In the genomic region with DNA sequence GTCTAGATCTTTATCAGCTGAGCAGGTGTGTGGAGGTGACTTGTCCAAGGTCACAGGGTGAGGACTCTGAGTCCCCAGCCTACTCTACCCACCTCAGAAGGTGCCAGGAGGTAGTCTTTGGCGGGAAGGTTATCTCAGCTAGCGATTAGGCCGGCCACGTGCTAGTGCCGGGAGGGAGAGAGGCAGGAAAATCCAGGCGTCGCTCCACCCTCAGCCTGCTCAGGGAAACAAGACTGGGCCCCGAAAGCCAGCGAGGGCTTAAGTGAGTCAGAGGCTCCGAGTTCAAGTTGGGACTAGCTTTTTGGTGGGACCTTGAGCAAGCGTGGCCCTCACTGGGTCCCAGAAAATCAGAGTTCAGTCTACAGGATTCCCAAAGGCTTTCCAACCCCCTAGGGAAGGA, we compare ENCODE assay signal across 10 mouse cellular contexts. TPM values are rescaled to one million over a fixed set of nuclear protein-coding genes. Genes with fewer than 3 reads are reported as not detected.
DNase-seq lines count a peak whose midpoint lies in the region; ATAC-seq and TF ChIP-seq lines count a peak whose summit lies in the region.
"Had no signal": no experiment of that assay in that cellular context is flagged by ENCODE, and none has a peak within 500 bp of the region (broad histone marks: within the 10 kb centered on the region; RNA-seq: fewer than 3 reads in every experiment).

No protein-coding gene starts in this region.

- 80% methylated on average over 11 of the region's 11 CpGs for WGBS in forebrain, embryonic 10.5 days
- 74% methylated on average over 11 of the region's 11 CpGs for WGBS in forebrain, embryonic 14.5 days
- WGBS in hindbrain, postnatal 0 days = 58% methylated on average over 11 of the region's 11 CpGs
- 27% methylated on average over 11 of the region's 11 CpGs for WGBS in lung, postnatal 0 days

- DNase-seq in forebrain, embryonic 10.5 days (ENCODE audit: extremely low spot score, low spot score) = no peak
- DNase-seq in forebrain, embryonic 14.5 days (ENCODE audit: low spot score) = no peak
- no peak for DNase-seq in hindbrain, postnatal 0 days (ENCODE audit: low spot score)
- peak; percentile 43 for DNase-seq in lung, postnatal 0 days (ENCODE audit: low spot score)
- DNase-seq in thymus, postnatal 25 days = no peak
- DNase-seq in adipocyte (ENCODE audit: low spot score) = no peak

- TF ChIP-seq CTCF in hindbrain, postnatal 0 days (IDR thresholded peaks at IDR 0.05; ENCODE audit: low read depth) = no peak
- TF ChIP-seq CTCF in lung, postnatal 0 days (IDR thresholded peaks at IDR 0.05) = no peak

- no peak overlapping the region for H3K4me2 ChIP-seq in forebrain, embryonic 14.5 days (ENCODE audit: low read length)
- peak overlapping the region; percentile 66 for H3K4me2 ChIP-seq in hindbrain, postnatal 0 days (ENCODE audit: low read depth, low read length)
- peak overlapping the region; percentile 78 for H3K4me2 ChIP-seq in lung, postnatal 0 days (replicated peaks; ENCODE audit: low read depth, low read length)

- no peak overlapping the region for H3K9ac ChIP-seq in forebrain, embryonic 14.5 days (ENCODE audit: low read length)
- no peak overlapping the region for H3K9ac ChIP-seq in hindbrain, postnatal 0 days (replicated peaks; ENCODE audit: low read length)
- H3K9ac ChIP-seq in lung, postnatal 0 days (replicated peaks; ENCODE audit: low read depth) = peak overlapping the region; percentile 44

- H3K27me3 ChIP-seq in forebrain, embryonic 10.5 days (ENCODE audit: poor library complexity, severe bottlenecking) = peaks cover 82% of the 10 kb centered on the region
- peaks cover 33% of the 10 kb centered on the region for H3K27me3 ChIP-seq in forebrain, embryonic 14.5 days (replicated peaks; ENCODE audit: control insufficient read depth, insufficient read depth, low read length)
- peaks cover 7% of the 10 kb centered on the region; the same call in 1 of the 2 replicates for H3K27me3 ChIP-seq in hindbrain, postnatal 0 days (ENCODE audit: insufficient read depth, low read length)
- no peaks in the 10 kb centered on the region for H3K27me3 ChIP-seq in lung, postnatal 0 days (replicated peaks; ENCODE audit: insufficient read depth, low read length)

- no peaks in the 10 kb centered on the region for H3K9me3 ChIP-seq in forebrain, embryonic 10.5 days
- H3K9me3 ChIP-seq in forebrain, embryonic 14.5 days (replicated peaks; ENCODE audit: control insufficient read depth, low read length) = no peaks in the 10 kb centered on the region
- no peaks in the 10 kb centered on the region for H3K9me3 ChIP-seq in hindbrain, postnatal 0 days (ENCODE audit: low read length)
- no peaks in the 10 kb centered on the region for H3K9me3 ChIP-seq in lung, postnatal 0 days (ENCODE audit: low read length)

- no peak for TF ChIP-seq EP300 in lung, postnatal 0 days (IDR thresholded peaks at IDR 0.05)

- no peak for ATAC-seq in forebrain, embryonic 14.5 days
- ATAC-seq in hindbrain, postnatal 0 days = no peak
- ATAC-seq in lung, postnatal 0 days = no peak
- ATAC-seq in megakaryocyte-erythroid progenitor cell, adult 5-6 weeks (replicated peaks; ENCODE audit: low FRiP score, low TSS enrichment, poor library complexity, severe bottlenecking) = no peak

- no peaks in the 10 kb centered on the region for H3K36me3 ChIP-seq in forebrain, embryonic 10.5 days (replicated peaks)
- H3K36me3 ChIP-seq in forebrain, embryonic 14.5 days (ENCODE audit: control insufficient read depth, insufficient read depth, low read length) = no peaks in the 10 kb centered on the region
- H3K36me3 ChIP-seq in hindbrain, postnatal 0 days (ENCODE audit: insufficient read depth, low read length) = no peaks in the 10 kb centered on the region
- H3K36me3 ChIP-seq in lung, postnatal 0 days (ENCODE audit: insufficient read depth, low read length) = peaks cover 24% of the 10 kb centered on the region; the same call in 1 of the 2 replicates

- 0 out of 2 replicates have a peak overlapping the region, but pooled peaks have one; percentile 18 for H3K4me3 ChIP-seq in forebrain, embryonic 10.5 days
- no peak overlapping the region for H3K4me3 ChIP-seq in forebrain, embryonic 14.5 days (ENCODE audit: low read depth, low read length)
- H3K4me3 ChIP-seq in brown adipose tissue, adult 24 weeks (ENCODE audit: insufficient read depth, low read depth, low read length) = peak overlapping the region; percentile 95
- H3K4me3 ChIP-seq in hindbrain, postnatal 0 days (ENCODE audit: low read length) = no peak overlapping the region
- peak overlapping the region; percentile 76 for H3K4me3 ChIP-seq in lung, postnatal 0 days (ENCODE audit: low read depth, low read length)

- H3K4me1 ChIP-seq in forebrain, embryonic 10.5 days = peaks cover 76% of the 10 kb centered on the region
- H3K4me1 ChIP-seq in forebrain, embryonic 14.5 days (ENCODE audit: control insufficient read depth, insufficient read depth, low read length) = peaks cover 10% of the 10 kb centered on the region; the same call in 1 of the 2 replicates
- H3K4me1 ChIP-seq in brown adipose tissue, adult 24 weeks (ENCODE audit: control insufficient read depth, insufficient read depth, insufficient read length, low read length) = peaks cover 18% of the 10 kb centered on the region
- 0 out of 2 replicates have a peak, but pooled peaks cover 4% of the 10 kb centered on the region for H3K4me1 ChIP-seq in hindbrain, postnatal 0 days (ENCODE audit: insufficient read depth, low read length)
- H3K4me1 ChIP-seq in lung, postnatal 0 days (ENCODE audit: insufficient read depth, low read depth, low read length) = peaks cover 38% of the 10 kb centered on the region

- 0 out of 2 replicates have a peak overlapping the region, but pooled peaks have one; percentile 16 for H3K27ac ChIP-seq in forebrain, embryonic 10.5 days
- H3K27ac ChIP-seq in forebrain, embryonic 14.5 days (ENCODE audit: low read depth, low read length) = no peak overlapping the region
- H3K27ac ChIP-seq in brown adipose tissue, adult 24 weeks (replicated peaks; ENCODE audit: low read depth, low read length) = peak overlapping the region; percentile 59
- H3K27ac ChIP-seq in hindbrain, postnatal 0 days = peak overlapping the region; percentile 17; the same call in 1 of the 2 replicates
- peak overlapping the region; percentile 97 for H3K27ac ChIP-seq in lung, postnatal 0 days (ENCODE audit: low read length)

RNA-seq across cellular contexts. Expression of a gene that starts 2.9 kb away (rescaled TPM):
- 12.6 and 12.7 TPM in 2 replicates for polyA plus RNA-seq in forebrain, embryonic 10.5 days (2016; fragmentation: Nextera tagmentation; extraction: Ambion mirVana)
- polyA plus RNA-seq in forebrain, embryonic 14.5 days (2014; fragmentation: Nextera tagmentation; extraction: Ambion mirVana) = 5.1 and 8.0 TPM in 2 replicates
- polyA plus RNA-seq in brown adipose tissue, adult 24 weeks (2012; ENCODE audit: insufficient read depth, insufficient read length, missing spikeins) = 18.4 and 21.7 TPM in 2 replicates
- total RNA-seq in hindbrain, postnatal 0 days (2014; rRNA removed) = 20.6 and 22.5 TPM in 2 replicates
- polyA plus RNA-seq in hindbrain, postnatal 0 days (2015; fragmentation: Nextera tagmentation; extraction: Ambion mirVana) = 18.1 TPM in 2 replicates
- 107 and 109 TPM in 2 replicates for polyA plus RNA-seq in lung, postnatal 0 days (2015; fragmentation: Nextera tagmentation; extraction: Ambion mirVana)
- 0.77 TPM in 1 of 2 replicates, not detected in the other for total RNA-seq in megakaryocyte-erythroid progenitor cell, adult 5-6 weeks (2014; fragmentation: Nextera tagmentation)
- total RNA-seq in megakaryocyte-erythroid progenitor cell, adult 5-6 weeks (2017) = not detected in 2 replicates
- total RNA-seq: common myeloid progenitor, adult 5-6 weeks; megakaryocyte progenitor cell, adult 5-6 weeks had no signal

RNA-seq across cellular contexts. Expression of a gene that starts 10.0 kb away (rescaled TPM):
- polyA plus RNA-seq in forebrain, embryonic 10.5 days (2016; fragmentation: Nextera tagmentation; extraction: Ambion mirVana) = not detected in 2 replicates
- not detected in 2 replicates for polyA plus RNA-seq in forebrain, embryonic 14.5 days (2014; fragmentation: Nextera tagmentation; extraction: Ambion mirVana)
- polyA plus RNA-seq in brown adipose tissue, adult 24 weeks (2012; ENCODE audit: insufficient read depth, insufficient read length, missing spikeins) = not detected in 2 replicates
- not detected in 2 replicates for total RNA-seq in hindbrain, postnatal 0 days (2014; rRNA removed)
- polyA plus RNA-seq in hindbrain, postnatal 0 days (2015; fragmentation: Nextera tagmentation; extraction: Ambion mirVana) = not detected in 2 replicates
- 1.6 and 2.4 TPM in 2 replicates for polyA plus RNA-seq in lung, postnatal 0 days (2015; fragmentation: Nextera tagmentation; extraction: Ambion mirVana)
- not detected in 2 replicates for total RNA-seq in megakaryocyte-erythroid progenitor cell, adult 5-6 weeks (2014; fragmentation: Nextera tagmentation)
- total RNA-seq in megakaryocyte-erythroid progenitor cell, adult 5-6 weeks (2017) = not detected in 2 replicates
- total RNA-seq: common myeloid progenitor, adult 5-6 weeks; megakaryocyte progenitor cell, adult 5-6 weeks had no signal

RNA-seq across cellular contexts. Expression of a gene that starts 31.7 kb away (rescaled TPM):
- polyA plus RNA-seq in forebrain, embryonic 10.5 days (2016; fragmentation: Nextera tagmentation; extraction: Ambion mirVana) = 46.8 and 52.6 TPM in 2 replicates
- 34.8 and 46.5 TPM in 2 replicates for polyA plus RNA-seq in forebrain, embryonic 14.5 days (2014; fragmentation: Nextera tagmentation; extraction: Ambion mirVana)
- 23.7 and 29.1 TPM in 2 replicates for polyA plus RNA-seq in brown adipose tissue, adult 24 weeks (2012; ENCODE audit: insufficient read depth, insufficient read length, missing spikeins)
- 40.0 and 47.1 TPM in 2 replicates for total RNA-seq in hindbrain, postnatal 0 days (2014; rRNA removed)
- 40.1 and 41.2 TPM in 2 replicates for polyA plus RNA-seq in hindbrain, postnatal 0 days (2015; fragmentation: Nextera tagmentation; extraction: Ambion mirVana)
- polyA plus RNA-seq in lung, postnatal 0 days (2015; fragmentation: Nextera tagmentation; extraction: Ambion mirVana) = 49.7 and 51.5 TPM in 2 replicates
- total RNA-seq in megakaryocyte-erythroid progenitor cell, adult 5-6 weeks (2014; fragmentation: Nextera tagmentation) = 30.0 and 47.6 TPM in 2 replicates
- 7.8 and 10.9 TPM in 2 replicates for total RNA-seq in megakaryocyte-erythroid progenitor cell, adult 5-6 weeks (2017)

RNA-seq across cellular contexts. Expression of a gene that starts 42.5 kb away (rescaled TPM):
- polyA plus RNA-seq in forebrain, embryonic 10.5 days (2016; fragmentation: Nextera tagmentation; extraction: Ambion mirVana) = 2.4 and 2.6 TPM in 2 replicates
- polyA plus RNA-seq in forebrain, embryonic 14.5 days (2014; fragmentation: Nextera tagmentation; extraction: Ambion mirVana) = 1.1 and 1.4 TPM in 2 replicates
- 3.9 and 4.8 TPM in 2 replicates for polyA plus RNA-seq in brown adipose tissue, adult 24 weeks (2012; ENCODE audit: insufficient read depth, insufficient read length, missing spikeins)
- 0.94 and 1.4 TPM in 2 replicates for total RNA-seq in hindbrain, postnatal 0 days (2014; rRNA removed)
- 2.3 and 2.6 TPM in 2 replicates for polyA plus RNA-seq in hindbrain, postnatal 0 days (2015; fragmentation: Nextera tagmentation; extraction: Ambion mirVana)
- polyA plus RNA-seq in lung, postnatal 0 days (2015; fragmentation: Nextera tagmentation; extraction: Ambion mirVana) = 7.5 and 8.3 TPM in 2 replicates
- total RNA-seq in megakaryocyte-erythroid progenitor cell, adult 5-6 weeks (2014; fragmentation: Nextera tagmentation) = 0.42 TPM in 1 of 2 replicates, not detected in the other
- total RNA-seq in megakaryocyte-erythroid progenitor cell, adult 5-6 weeks (2017) = not detected in 2 replicates
- total RNA-seq: common myeloid progenitor, adult 5-6 weeks had no signal

RNA-seq across cellular contexts. Expression of a gene that starts 54.1 kb away (rescaled TPM):
- 0.23 and 0.35 TPM in 2 replicates for polyA plus RNA-seq in forebrain, embryonic 10.5 days (2016; fragmentation: Nextera tagmentation; extraction: Ambion mirVana)
- polyA plus RNA-seq in forebrain, embryonic 14.5 days (2014; fragmentation: Nextera tagmentation; extraction: Ambion mirVana) = not detected in 2 replicates
- polyA plus RNA-seq in brown adipose tissue, adult 24 weeks (2012; ENCODE audit: insufficient read depth, insufficient read length, missing spikeins) = not detected in 2 replicates
- 0.72 TPM in 1 of 2 replicates, not detected in the other for total RNA-seq in hindbrain, postnatal 0 days (2014; rRNA removed)
- not detected in 2 replicates for polyA plus RNA-seq in hindbrain, postnatal 0 days (2015; fragmentation: Nextera tagmentation; extraction: Ambion mirVana)
- polyA plus RNA-seq in lung, postnatal 0 days (2015; fragmentation: Nextera tagmentation; extraction: Ambion mirVana) = 0.10 and 0.42 TPM in 2 replicates
- not detected in 2 replicates for total RNA-seq in megakaryocyte-erythroid progenitor cell, adult 5-6 weeks (2014; fragmentation: Nextera tagmentation)
- 2.6 TPM in 1 of 2 replicates, not detected in the other for total RNA-seq in megakaryocyte-erythroid progenitor cell, adult 5-6 weeks (2017)
- total RNA-seq: common myeloid progenitor, adult 5-6 weeks had no signal

Comparison
In these comparisons a context has a peak if more than half of its experiments do, and no peak if none do; other contexts are left out.
1. H3K4me3 ChIP-seq: peak in forebrain, embryonic 10.5 days (single experiment), brown adipose tissue, adult 24 weeks (single experiment) and lung, postnatal 0 days (single experiment); none in forebrain, embryonic 14.5 days (single experiment) and hindbrain, postnatal 0 days (single experiment).